Mouse (Mus musculus): ENCODE data around the gene Phc1. TPM values are rescaled to one million over a fixed set of nuclear protein-coding genes. Genes with fewer than 3 reads are reported as not detected.

Gene Phc1
- polyA plus RNA-seq, 1 experiment = 10.2 TPM

DNA sequence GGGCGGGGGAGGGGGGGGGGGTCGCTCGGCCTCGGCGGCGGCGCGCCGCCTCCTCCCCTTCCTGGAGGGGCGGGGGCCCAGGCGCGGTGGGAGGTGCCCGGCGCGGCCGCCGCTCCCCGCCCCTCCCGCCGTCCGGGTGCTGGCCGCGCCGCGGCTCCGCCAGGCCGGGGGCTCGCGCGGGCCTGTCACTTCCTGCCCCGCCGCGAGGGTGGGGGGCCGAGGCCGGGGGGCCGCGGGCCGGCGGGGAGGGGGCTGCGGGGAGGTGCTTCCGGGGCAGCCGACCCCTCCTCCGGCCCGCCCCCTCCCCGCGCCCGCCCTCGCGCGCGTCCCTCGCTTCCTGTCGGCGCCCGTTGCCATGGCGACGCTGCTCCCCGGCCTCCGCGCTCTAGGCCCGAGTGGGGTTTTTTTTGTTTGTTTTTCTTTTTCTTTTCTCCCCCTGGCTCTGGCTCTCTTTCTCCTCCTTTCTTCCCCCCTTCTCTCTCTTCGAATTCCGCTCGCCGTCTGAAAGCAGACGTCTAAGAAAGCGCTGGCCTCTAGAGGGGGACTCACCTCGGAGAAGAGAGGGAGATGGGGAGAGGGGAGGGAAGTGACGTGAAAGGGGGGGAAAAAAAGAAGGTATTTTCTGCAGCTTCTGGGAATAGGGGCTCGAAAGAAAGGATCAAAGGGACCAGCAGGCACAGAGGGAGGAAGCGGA lies 566 bp downstream of the Phc1 start:
- TF ChIP-seq GATA1 (IDR thresholded peaks at IDR 0.05; ENCODE audit: low read length) = no peak

DNA sequence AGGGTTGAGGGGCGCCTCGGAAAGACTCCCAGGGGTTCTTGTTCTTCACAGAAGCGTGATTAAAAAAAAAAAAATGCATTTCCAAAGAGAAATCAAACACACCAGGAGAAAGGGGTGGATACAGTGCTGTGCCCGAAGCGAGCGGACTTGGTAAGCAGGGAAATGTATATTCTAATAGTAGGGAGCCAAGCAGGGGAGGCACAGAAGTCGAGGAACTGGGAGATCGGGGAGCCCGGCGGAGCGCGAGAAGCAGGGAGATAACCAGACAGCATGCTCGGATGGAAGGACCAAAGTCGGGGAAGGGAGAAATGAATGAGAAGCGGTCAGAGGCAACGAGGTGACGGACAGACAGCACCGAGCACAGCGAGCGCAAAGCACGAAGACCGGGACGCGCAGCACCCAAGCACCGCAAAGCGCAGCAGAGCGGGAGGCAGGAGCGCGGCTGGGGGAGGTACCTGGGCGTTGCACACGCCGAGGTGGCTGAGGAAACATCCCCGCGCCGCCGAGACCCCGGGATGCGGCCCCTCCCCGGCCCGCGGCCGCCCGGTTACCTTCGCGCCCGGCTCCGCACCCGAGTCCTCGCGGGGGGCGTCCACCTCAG lies 1.2 kb downstream of the Phc1 start:
- TF ChIP-seq GATA1 (IDR thresholded peaks at IDR 0.05; ENCODE audit: low read length) = no peak

DNA sequence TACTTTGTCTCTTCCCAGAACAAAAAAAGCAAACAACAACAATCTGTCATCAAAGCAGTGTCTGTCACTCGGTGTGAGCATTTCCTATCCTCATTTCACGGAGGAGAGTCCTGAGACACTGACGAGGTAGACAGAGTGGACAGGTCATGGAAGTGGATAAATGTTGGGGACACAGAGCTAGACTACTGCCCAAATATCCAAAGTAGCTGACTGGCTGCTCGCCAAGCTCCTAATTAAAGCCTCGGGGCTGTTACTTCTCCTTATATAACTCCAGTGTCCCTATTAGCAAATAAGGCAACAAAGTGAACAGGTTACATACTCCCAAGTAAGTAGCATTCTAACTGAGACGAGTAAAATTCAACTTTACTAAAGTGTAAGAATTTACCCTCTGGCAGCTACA lies 2.8 kb downstream of the Phc1 start:
- no peak for TF ChIP-seq GATA1 (IDR thresholded peaks at IDR 0.05; ENCODE audit: low read length)

DNA sequence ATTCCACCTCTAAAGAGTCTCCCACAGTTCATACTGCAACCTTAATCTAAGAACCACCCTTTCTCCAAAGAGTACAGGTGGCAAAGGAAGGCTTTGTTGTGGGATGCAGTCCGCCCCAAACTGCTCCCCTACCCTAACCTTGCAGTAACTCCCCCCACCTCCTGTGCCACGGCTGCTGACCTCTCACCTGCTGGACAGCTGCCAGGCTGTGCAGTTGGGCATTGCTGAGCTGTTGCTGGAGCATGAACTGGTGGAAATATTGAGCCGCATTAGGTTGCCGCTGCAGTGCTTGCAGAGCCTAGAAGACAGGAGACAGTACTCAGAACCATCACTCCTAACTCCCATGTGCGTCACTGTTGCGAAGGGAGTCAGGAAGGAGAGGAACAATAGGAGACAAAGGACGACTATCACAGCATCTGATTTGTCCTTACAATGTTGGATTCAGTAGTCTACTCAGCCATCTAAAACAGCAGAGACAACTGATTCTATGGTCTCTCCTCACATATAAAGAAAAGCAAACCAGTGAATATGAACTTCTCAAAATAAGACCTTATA lies 5.5 kb downstream of the Phc1 start:
- no peak for TF ChIP-seq GATA1 (IDR thresholded peaks at IDR 0.05; ENCODE audit: low read length)

DNA sequence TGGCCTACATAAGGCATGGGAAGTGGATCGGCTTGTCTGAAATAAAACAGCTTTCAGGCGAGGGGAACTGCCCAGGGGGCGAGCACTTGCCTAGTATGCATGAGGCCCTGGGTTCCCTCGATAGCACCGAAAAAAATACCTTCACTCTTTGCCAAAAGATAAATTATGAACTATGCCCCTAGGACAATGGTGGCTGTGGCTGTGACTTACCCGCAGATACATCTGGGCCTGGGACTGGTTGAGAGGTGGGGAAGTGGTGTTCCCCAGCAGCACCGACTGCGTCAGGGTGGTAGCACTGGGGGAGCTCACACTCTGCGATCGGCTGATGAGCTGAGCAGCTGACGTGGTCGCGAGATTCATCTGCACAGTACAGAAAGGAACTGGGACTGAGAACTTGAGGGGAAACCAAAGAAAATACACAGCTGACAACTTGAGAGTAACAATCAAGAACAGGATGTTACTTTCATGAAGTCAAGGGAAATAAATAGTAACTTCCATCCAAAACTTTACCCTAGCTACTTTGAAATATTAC lies 7.2 kb downstream of the Phc1 start:
- TF ChIP-seq GATA1 (IDR thresholded peaks at IDR 0.05; ENCODE audit: low read length) = no peak

DNA sequence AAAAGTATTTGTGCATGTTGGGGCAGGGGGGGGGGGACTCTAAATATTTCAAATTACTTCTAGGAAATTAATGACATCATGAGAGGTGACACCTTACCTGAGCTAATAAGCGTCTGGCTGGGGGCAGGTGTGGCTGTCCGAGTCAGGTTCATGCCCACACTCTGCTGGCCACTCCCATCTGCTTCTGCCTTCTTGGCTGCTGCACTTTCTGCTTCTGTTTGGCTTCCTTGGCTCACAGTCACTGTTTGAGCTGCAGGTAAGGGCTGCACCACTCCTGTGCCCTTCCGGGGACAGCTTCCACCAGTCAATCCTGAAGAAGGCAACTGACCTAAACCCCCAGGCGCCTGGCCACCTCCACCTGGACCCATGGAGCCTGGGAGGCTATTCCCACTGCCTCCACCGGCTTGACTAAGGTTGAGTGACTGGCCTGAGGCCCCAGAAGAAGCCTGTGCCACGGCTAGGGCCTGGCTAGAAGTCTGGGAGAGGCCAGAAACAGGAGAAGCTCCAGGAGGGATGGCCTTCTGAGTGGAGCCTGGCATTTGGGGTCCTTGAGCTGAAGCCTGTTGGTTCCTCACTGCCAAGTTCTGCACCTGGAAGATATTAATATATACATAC lies 14.9 kb downstream of the Phc1 start:
- no peak for TF ChIP-seq GATA1 (IDR thresholded peaks at IDR 0.05; ENCODE audit: low read length)

DNA sequence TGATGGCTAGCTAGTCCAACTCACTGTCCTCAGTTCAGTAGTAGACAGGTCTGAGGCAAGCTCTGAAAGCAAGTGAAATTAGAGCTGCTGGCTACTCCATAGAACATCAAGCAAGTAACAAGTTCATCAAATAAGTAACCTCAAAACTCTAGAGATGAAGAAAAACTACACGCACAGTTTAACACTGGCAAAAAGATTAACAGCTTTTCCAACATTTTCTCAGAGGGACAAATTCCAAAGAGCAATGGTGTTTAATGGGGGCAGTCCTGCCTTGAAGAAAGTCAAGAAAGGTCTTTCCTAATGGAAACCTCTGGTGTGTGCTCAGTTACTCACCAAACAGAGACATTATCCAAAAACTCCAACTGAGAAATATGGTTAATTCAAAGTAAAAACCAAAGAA lies 21.6 kb downstream of the Phc1 start:
- TF ChIP-seq GATA1 (IDR thresholded peaks at IDR 0.05; ENCODE audit: low read length) = no peak

DNA sequence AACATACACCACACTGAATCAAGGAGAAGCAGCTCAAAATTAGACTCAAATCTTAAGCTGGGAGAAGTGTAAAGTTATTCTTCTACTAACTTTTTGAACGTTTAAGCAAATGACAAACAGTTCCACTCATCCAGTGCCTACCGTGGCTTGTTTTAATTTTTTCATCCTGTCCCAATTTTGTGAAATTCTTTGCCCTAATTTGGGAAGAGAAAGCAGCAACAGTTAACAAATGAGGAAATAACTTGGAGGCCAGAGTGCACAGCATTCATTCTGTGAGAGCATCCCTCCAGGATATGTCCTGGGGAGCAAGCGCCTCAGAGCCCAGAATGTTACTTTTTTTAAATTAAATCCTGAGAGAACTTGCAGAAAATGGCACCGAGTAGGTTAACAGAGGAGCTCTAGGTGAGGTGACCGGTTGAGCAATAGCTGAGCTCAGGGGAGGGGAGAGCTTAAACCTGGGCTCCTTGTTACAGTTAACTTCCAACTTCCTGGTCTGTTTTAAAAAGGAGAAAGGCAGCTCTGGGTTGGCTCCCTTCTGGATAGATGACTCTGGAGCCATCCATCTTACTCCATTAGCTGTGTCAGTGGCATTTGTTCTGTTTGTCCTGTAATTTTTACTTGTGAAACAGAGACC lies 30.1 kb downstream of the Phc1 start:
- TF ChIP-seq GATA1 (IDR thresholded peaks at IDR 0.05; ENCODE audit: low read length) = no peak

DNA sequence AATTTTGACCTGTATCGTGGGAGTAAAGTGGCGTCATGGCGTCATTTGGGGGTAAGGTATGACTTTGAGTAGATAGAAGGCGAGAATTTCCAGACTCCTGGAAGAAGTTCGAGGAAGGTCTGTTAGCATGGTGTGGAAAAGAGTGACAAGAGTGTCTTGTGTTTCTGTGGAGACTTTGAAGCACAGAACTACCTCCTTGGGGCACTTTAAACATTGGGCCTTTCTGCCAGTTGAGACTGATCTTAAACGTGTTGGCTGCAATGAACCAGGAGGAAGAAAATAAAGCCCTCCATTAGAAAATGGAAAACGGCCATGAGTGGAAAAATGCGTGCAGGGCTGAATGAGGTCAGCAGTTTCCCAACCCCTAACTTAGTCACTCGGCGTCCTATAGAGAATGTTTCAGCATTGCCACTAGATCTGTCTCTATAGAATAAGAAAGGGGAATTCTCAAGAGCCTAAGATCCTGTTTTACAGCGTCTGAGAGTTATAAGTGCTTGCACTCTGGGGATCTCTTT lies 30.9 kb downstream of the Phc1 start:
- TF ChIP-seq GATA1 (IDR thresholded peaks at IDR 0.05; ENCODE audit: low read length) = no peak

DNA sequence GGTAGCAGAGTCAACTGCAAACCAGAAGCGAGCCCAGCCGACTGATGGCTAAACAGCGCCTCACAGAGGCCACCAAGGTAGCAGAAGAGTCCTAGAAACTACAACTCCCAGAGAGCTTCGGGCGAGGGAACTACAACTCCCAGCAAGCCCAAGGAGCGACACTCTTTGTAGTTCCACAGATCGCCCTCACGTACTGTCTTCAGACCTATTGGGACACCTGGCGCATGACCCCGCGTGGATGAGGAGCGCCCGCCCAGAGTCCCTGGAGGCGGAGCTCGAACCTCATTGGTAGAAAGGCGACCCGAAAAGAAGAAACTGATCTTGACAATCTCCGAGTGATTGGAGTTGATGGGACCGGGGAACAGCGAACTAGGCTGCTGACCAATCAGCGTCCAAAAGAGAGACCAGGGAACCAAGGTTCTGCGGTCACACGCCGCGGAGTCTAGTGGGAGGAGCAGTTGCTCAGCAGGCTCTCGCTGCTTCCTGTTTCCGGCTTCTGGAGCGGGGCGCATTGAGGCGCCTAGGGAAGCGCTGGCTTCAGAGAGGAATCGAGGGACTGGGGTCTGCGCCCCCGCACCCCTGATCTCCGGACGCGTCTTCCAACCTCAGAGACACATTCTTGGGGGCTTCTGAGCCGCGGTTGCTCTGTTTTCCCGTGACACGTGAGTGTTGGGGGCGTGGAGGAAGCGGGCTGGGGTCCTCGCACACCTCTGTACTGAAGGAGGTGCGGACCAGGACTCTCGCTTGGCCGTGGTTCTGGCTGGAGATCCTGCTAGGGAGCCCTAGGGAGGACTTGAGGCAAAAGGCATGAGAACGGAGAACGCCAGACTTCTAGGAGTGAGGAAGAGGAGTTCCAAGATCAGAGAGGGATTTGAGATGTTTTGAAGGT lies 31.6 kb downstream of the Phc1 start, which contains the start of gene M6pr:
Gene M6pr (plus strand): TSS at position 216 of the 889 bp plus-strand sequence.
- no peak for TF ChIP-seq GATA1 (IDR thresholded peaks at IDR 0.05; ENCODE audit: low read length)

DNA sequence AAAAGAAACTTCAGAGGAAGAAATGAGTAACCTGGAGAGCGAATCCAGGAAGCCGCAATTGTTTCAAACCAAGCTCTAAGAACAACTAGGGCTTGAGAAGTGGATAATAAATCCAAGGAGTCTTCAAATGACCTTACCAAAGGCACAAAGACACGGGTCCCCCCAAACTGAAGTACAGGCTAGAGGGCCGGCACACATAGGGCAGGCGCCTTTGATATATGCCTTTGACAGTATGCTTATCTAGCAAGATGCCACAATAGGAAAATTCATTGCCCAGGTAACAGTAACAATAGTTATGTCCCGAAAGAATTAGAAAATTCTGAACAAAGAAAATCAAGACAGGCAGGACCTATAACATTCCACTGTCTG lies 32.2 kb downstream of the Phc1 start:
- TF ChIP-seq GATA1 (IDR thresholded peaks at IDR 0.05; ENCODE audit: low read length) = no peak

DNA sequence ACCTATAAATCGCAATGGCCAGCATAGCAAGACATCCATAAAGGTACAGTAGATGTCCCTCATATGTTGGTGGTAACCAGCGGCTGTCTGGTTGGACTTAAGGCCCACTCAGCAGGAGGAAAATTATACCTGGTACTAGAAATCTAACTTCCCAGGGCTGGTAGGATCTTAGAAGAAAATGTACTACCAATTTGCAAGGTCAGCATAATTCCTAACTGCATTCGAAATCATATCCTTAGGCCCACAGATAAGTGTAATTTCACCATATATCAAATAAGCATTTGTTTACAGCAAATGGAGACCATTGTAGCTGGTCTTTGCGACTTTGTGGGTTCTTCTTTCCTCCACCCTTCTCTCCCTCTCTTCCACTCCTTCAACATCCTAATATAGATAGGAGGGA lies 33.7 kb downstream of the Phc1 start:
- no peak for TF ChIP-seq GATA1 (IDR thresholded peaks at IDR 0.05; ENCODE audit: low read length)

DNA sequence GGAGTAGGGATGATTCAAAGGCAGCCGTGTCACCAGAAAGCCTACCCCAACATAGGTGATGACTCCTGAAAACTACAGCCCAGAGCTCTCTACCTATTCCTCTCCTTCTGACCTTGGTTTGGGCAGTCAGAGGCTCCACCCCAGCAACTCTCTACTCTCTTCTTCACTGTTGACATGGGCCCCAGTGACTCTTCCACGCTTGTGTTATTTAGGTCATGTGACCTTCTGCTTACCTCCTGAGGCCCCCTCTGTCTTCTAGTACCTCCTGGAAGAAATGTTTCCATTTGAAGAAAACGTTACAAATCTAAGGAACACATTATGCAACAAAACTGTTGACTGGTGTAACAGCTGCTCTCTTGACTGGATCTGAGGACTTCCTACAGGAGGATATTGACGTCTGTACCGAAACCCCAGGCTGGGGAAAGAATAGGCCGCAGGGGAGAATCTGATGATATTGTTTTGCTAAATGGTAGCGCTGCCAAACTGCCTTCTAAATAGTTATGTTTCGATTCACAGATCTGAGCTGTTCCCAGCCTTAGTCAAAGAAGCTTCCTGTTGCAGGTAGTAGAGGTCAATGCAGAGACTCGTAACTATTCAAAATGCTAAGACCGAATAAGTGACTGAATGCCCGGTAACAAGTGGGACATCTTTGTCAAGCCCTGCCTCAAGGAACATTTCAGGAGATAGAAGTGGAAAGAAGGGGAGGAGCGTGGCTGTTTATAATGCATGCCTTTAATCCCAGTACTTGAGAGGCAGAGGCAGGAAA lies 35.4 kb downstream of the Phc1 start:
- no peak for TF ChIP-seq GATA1 (IDR thresholded peaks at IDR 0.05; ENCODE audit: low read length)

DNA sequence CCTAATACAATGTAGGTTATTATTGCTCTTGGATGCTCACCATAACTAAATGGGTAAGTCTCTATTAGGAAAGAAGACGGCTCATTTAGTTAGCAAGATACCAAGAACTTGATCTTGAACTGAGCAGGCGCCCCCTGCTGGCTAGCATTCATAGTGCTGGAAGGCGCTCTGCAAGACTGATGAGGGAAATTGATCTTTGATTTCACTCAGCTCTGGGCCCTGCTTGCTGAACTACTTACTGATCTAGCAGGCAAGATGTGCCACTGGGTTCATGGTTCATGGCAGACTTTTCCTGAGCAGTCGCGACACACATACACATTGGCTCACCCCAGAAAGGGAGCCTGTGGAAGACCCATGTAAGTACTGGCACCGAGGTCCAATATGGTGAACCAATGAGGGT lies 36.0 kb downstream of the Phc1 start:
- no peak for TF ChIP-seq GATA1 (IDR thresholded peaks at IDR 0.05; ENCODE audit: low read length)
